Mouse (Mus musculus) granulocyte monocyte progenitor cell, adult 5-6 weeks (primary cell): Measurements from ENCODE around the gene Sox5. TPM values are rescaled to one million over a fixed set of nuclear protein-coding genes. Genes with fewer than 3 reads are reported as not detected.

Experiments used
- ATAC-seq: replicated peaks from 2 replicates; pipeline ENCODE4 v1.8.0; 2016; ENCODE audit warnings: mild to moderate bottlenecking, moderate TSS enrichment, inconsistent platforms; ENCODE audit not compliant: poor library complexity, severe bottlenecking
- total RNA-seq, 2 experiments: library from RNA; stranded (forward) in 1 of 2; stranded (reverse) in 1 of 2; fragments of 200-712, 200-1000 nt in 1 of 2; fragments of >200 nt in 1 of 2; fragmentation: Nextera tagmentation in 1 of 2; gene quantifications; 2 replicates each; pipeline ENCODE4 v1.2.3; 2014 to 2017

The Sox5 gene
- total RNA-seq, 2 experiments from 2014 or later, result not detected

- ATAC-seq, result peak; percentile 87
These were observed 111.2 kb downstream of the Sox5 start for GRCm38 (mm10) chr6:144670433-144671167.

- no peak for ATAC-seq
These were observed 115.2 kb downstream of the Sox5 start for GRCm38 (mm10) chr6:144666617-144667016.

- ATAC-seq, result no peak
These were observed 117.0 kb downstream of the Sox5 start for GRCm38 (mm10) chr6:144664765-144665164.

- ATAC-seq, result no peak
These were observed 118.2 kb downstream of the Sox5 start for GRCm38 (mm10) chr6:144663516-144664074.

- no peak for ATAC-seq
These were observed 122.4 kb downstream of the Sox5 start for GRCm38 (mm10) chr6:144659115-144660108.

GRCm38 (mm10) chr6:144652876-144653275 lies 128.9 kb downstream of the Sox5 start:
- ATAC-seq, result no peak

- ATAC-seq, result no peak
These were observed 132.9 kb downstream of the Sox5 start for GRCm38 (mm10) chr6:144648896-144649295.

- ATAC-seq, result no peak
These were observed 133.6 kb downstream of the Sox5 start for GRCm38 (mm10) chr6:144648124-144648591.

GRCm38 (mm10) chr6:144646331-144646730 lies 135.4 kb downstream of the Sox5 start:
- no peak for ATAC-seq

GRCm38 (mm10) chr6:144645796-144646195 lies 136.0 kb downstream of the Sox5 start:
- no peak for ATAC-seq

- peak; percentile 87 for ATAC-seq
These were observed 137.1 kb downstream of the Sox5 start for GRCm38 (mm10) chr6:144644711-144645110.

GRCm38 (mm10) chr6:144643601-144644000 lies 138.2 kb downstream of the Sox5 start:
- ATAC-seq, result no peak

- ATAC-seq, result no peak
These were observed 139.9 kb downstream of the Sox5 start for GRCm38 (mm10) chr6:144641888-144642287.

GRCm38 (mm10) chr6:144640591-144640990 lies 141.2 kb downstream of the Sox5 start:
- no peak for ATAC-seq

- no peak for ATAC-seq
These were observed 143.2 kb downstream of the Sox5 start for GRCm38 (mm10) chr6:144638547-144638946.

- no peak for ATAC-seq
These were observed 154.2 kb downstream of the Sox5 start for GRCm38 (mm10) chr6:144627539-144628115.

- no peak for ATAC-seq
These were observed 160.5 kb downstream of the Sox5 start for GRCm38 (mm10) chr6:144621089-144621769.

GRCm38 (mm10) chr6:144611383-144611791 lies 170.4 kb downstream of the Sox5 start:
- no peak for ATAC-seq

- no peak for ATAC-seq
These were observed 170.9 kb downstream of the Sox5 start for GRCm38 (mm10) chr6:144610878-144611277.

- ATAC-seq, result no peak
These were observed 178.9 kb downstream of the Sox5 start for GRCm38 (mm10) chr6:144602883-144603282.
